Mouse (Mus musculus): ENCODE results near the gene Fdx1. TPM values are rescaled to one million over a fixed set of nuclear protein-coding genes. Genes with fewer than 3 reads are reported as not detected.
A peak's percentile ranks its signal among the peaks of the same experiment; 100 is the strongest.

The Fdx1 gene
- polyA plus RNA-seq, 1 experiment from 2014 or later = 38.9 TPM

DNA sequence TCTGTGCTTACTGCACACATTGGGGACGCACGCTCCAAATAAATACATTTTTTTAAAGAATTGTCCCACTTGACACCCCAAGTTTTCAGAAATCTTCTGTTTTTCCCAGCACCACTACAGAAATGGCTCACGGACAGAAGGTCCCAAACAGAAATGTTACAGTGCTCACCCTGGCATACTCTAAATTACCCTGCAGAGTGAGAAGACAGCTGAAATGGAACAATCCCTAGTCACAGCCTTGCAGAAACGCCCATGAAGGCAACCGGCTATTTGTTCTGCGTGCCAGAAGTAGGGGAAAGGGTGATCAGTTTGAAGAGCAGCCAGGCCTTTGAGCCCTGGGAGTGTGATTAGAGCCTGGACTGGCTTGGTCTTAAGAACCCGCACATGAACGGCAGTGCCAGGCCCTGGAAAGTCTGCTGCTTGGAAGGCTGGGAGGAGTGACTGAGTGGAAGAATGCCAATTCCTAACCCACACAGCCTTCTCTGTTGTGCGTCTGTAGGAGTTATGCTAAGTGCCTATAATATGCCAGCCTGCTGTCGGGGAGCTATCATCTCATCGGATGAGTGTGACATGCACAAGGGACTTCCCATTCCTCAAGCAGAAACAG is 22.2 kb upstream of the Fdx1 start:
- Histone ChIP-seq H3K4me1 (replicated peaks) (no peaks in the 10 kb centered on the region), H3K27me3 (no peaks in the 10 kb centered on the region), H3K4me3 (no peak overlapping the region), H3K36me3 (no peaks in the 10 kb centered on the region), H3K9me3 (no peaks in the 10 kb centered on the region), H3K27ac (replicated peaks) (no peak overlapping the region), H3K4me2 (no peak overlapping the region), H3K9ac (no peak overlapping the region)
- ATAC-seq (ENCODE audit: low FRiP score, low read depth) = 0 out of 2 replicates have a peak, but pooled peaks have one; percentile 51
- WGBS = 68% methylated on average over 11 of the region's 11 CpGs

DNA sequence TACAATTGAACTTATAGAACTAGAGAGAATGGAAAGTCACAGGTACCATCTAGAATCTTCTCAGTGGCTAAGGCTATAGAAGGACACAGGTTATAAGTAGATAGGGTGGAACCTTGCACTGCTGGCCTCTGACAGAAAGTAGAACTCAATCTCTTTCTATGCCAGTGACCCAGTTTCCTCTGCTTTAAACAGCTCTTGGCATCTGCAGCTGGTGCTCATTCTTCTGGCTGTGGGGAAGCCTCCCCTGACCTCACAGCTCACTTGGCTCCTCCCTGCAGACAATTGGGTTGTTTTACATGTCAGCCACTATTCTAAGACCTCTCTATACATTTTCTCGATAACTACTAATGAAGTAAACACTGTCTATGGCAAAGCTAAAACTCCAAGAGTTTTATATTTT is 17.8 kb upstream of the Fdx1 start:
- Histone ChIP-seq H3K4me1 (replicated peaks) (no peaks in the 10 kb centered on the region), H3K27me3 (no peaks in the 10 kb centered on the region), H3K4me2 (no peak overlapping the region), H3K36me3 (no peaks in the 10 kb centered on the region), H3K9ac (no peak overlapping the region), H3K9me3 (no peaks in the 10 kb centered on the region), H3K27ac (replicated peaks) (no peak overlapping the region), H3K4me3 (no peak overlapping the region)
- WGBS = 81% methylated on average over 1 of the region's 1 CpGs
- no peak for ATAC-seq (ENCODE audit: low FRiP score, low read depth)

DNA sequence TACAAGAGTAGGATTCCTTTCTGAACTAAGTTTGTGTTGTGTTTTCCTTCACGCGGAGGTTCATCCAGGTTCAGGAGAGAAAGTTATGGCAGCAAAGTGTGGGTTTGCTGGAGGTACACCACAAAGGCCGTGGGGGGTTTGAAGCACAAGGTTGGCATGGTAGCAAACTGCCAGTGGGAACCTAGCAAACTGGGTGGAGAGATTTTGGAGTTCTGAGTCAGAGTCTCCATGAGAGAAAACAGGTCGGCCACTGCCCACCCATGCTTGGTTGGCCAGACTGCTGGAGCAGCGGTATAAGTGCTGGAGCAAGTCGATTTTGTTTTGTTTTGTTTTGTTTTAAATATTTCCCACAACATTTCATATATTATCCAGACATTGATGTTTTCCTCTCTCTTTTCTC is 15.9 kb upstream of the Fdx1 start:
- Histone ChIP-seq H3K4me2 (no peak overlapping the region), H3K27me3 (no peaks in the 10 kb centered on the region), H3K27ac (replicated peaks) (no peak overlapping the region), H3K9ac (no peak overlapping the region), H3K4me3 (no peak overlapping the region), H3K36me3 (no peaks in the 10 kb centered on the region), H3K4me1 (replicated peaks) (no peaks in the 10 kb centered on the region), H3K9me3 (no peaks in the 10 kb centered on the region)
- ATAC-seq (ENCODE audit: low FRiP score, low read depth) = no peak
- whole genome bisulfite sequencing = 93% methylated on average over 6 of the region's 6 CpGs

DNA sequence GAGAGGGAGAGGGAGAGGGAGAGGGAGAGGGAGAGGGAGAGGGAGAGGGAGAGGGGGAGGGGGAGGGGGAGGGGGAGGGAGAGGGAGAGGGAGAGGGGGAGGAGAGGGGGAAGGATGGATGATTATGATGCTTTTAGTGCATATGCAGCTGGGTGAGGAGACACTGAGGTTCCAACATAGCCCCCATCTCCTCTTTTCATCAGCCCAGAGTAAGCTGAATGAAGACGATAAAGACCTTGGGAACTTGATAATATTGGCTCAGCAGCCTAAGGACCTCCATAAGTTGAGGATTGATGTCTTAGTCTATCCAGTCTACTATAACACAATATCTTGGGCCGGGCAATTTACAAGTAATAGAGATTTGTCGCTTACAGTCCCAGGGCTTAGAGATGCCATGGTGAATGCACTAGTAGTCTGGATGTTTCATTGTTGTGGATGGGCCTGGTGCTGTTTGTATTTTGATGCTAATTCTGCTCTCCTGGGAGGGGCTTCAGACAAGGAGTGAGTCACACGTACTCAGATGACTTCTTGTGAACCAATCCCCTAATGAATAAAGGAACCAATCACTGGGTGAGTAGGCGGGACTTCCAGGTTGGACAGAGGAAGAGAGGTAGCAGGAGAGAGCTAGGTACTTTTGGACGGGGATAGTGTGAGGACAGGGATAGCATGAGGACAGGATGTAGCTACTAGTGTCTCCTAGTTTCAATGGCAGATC is 15.3 kb upstream of the Fdx1 start:
- no peaks in the 10 kb centered on the region for H3K27me3 ChIP-seq
- H3K9me3 ChIP-seq = no peaks in the 10 kb centered on the region
- no peak overlapping the region for H3K9ac ChIP-seq
- H3K27ac ChIP-seq (replicated peaks) = no peak overlapping the region
- H3K4me2 ChIP-seq = no peak overlapping the region
- ATAC-seq (ENCODE audit: low FRiP score, low read depth) = no peak
- H3K4me3 ChIP-seq = no peak overlapping the region
- H3K4me1 ChIP-seq (replicated peaks) = no peaks in the 10 kb centered on the region
- WGBS = 85% methylated on average over 6 of the region's 6 CpGs
- H3K36me3 ChIP-seq = no peaks in the 10 kb centered on the region

DNA sequence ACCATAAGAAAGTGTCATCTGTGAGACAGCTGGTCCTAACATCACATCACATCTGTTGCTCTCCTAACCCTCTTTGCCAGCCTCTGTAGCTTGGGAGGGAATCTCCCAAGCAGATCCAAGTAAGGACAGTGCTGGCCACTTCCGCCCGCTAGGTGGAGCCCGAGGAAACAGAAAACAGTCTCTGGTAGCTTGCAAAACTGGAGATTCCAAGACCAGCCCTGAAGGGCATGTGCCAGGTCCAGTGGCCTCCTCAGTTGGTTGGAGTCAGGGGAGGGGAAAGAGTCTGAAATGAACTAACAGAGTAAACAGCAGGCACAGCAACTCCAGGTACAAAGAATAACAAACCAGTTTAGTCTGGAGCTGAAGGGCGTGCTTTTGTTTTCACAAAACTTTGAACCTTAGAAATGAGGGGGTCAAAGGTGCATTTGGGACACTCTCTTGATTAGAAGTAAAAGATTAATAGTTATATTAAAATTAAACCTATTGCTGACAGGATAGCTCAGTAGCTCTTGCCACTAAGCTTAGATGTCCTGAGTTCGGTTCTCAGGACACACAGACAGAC is 14.2 kb upstream of the Fdx1 start:
- H3K27ac ChIP-seq (replicated peaks) = no peak overlapping the region
- no peak overlapping the region for H3K9ac ChIP-seq
- no peaks in the 10 kb centered on the region for H3K36me3 ChIP-seq
- 44% methylated on average over 5 of the region's 5 CpGs for WGBS
- H3K9me3 ChIP-seq = no peaks in the 10 kb centered on the region
- H3K27me3 ChIP-seq = no peaks in the 10 kb centered on the region
- H3K4me3 ChIP-seq = no peak overlapping the region
- H3K4me2 ChIP-seq = no peak overlapping the region
- ATAC-seq (ENCODE audit: low FRiP score, low read depth) = peak; percentile 78
- H3K4me1 ChIP-seq (replicated peaks) = no peaks in the 10 kb centered on the region

DNA sequence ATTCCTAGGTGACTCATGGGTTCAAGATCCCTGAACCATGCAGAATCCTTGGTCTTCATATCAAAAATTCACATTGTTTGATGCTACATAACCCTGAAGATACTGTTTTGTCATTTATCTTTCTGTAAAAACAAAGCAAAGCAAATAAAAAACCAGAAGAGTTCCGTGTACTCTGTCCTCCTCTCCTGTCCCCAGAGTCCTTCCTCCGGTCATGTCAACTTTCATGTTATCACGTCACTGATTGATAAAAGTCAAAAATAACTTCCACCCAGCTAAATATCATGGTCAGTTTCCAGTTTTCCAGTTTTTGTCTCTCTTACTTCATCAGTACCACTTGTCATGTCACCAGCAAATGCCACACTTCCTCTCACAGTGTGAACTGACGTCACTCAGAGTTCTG is 11.5 kb upstream of the Fdx1 start:
- ATAC-seq (ENCODE audit: low FRiP score, low read depth) = no peak
- H3K27me3 ChIP-seq = no peaks in the 10 kb centered on the region
- H3K9ac ChIP-seq = no peak overlapping the region
- H3K4me2 ChIP-seq = no peak overlapping the region
- H3K4me3 ChIP-seq = no peak overlapping the region
- no peaks in the 10 kb centered on the region for H3K4me1 ChIP-seq (replicated peaks)
- H3K27ac ChIP-seq (replicated peaks) = no peak overlapping the region
- H3K9me3 ChIP-seq = no peaks in the 10 kb centered on the region
- WGBS = 85% methylated on average over 4 of the region's 4 CpGs
- H3K36me3 ChIP-seq = no peaks in the 10 kb centered on the region

DNA sequence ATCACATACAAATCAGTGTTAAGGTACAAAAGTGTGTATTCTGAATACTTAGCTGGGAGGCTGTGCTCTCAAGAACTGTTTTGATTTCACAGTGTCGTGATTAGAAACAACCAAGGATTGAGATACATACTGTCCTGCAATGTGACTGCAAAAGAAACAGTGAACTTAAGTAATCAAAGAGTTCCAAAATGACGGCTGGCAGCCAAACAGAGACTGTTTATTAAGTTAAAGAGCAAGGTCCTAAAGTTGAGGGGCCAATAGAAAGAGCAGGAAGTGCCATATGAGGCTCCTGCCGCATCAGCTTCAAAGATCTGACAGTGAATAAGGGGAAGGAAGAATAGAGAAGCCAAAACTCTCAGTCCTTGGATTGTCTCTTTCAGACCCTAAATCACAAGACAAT is 10.5 kb upstream of the Fdx1 start:
- H3K9me3 ChIP-seq = no peaks in the 10 kb centered on the region
- no peak overlapping the region for H3K4me3 ChIP-seq
- H3K27ac ChIP-seq (replicated peaks) = no peak overlapping the region
- WGBS = 60% methylated on average over 3 of the region's 3 CpGs
- no peaks in the 10 kb centered on the region for H3K27me3 ChIP-seq
- no peaks in the 10 kb centered on the region for H3K4me1 ChIP-seq (replicated peaks)
- no peak overlapping the region for H3K9ac ChIP-seq
- no peaks in the 10 kb centered on the region for H3K36me3 ChIP-seq
- ATAC-seq (ENCODE audit: low FRiP score, low read depth) = no peak
- H3K4me2 ChIP-seq = no peak overlapping the region

DNA sequence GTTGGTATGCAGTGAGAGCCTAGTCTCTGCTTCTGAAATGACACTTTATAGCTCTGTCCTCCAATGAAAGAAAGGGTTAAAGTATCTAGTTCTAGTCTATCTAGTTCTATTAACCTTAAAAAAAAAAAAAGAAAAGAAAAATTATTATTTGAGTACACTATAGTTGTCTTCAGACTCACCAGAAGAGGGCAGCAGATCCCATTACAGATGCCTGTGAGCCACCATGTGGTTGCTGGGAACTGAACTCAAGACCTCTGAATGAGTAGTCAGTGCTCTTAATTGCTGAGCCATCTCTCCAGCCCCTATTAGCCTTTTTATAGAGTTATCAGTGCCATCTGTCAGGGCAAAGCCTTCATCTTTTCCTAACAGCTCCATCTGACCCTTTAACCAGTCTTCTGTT is 3.0 kb upstream of the Fdx1 start:
- Histone ChIP-seq H3K36me3 (no peaks in the 10 kb centered on the region), H3K27me3 (no peaks in the 10 kb centered on the region), H3K4me1 (replicated peaks) (peaks cover 17% of the 10 kb centered on the region), H3K27ac (replicated peaks) (no peak overlapping the region), H3K4me3 (no peak overlapping the region), H3K9me3 (no peaks in the 10 kb centered on the region), H3K9ac (no peak overlapping the region), H3K4me2 (no peak overlapping the region)
- ATAC-seq (ENCODE audit: low FRiP score, low read depth) = no peak

DNA sequence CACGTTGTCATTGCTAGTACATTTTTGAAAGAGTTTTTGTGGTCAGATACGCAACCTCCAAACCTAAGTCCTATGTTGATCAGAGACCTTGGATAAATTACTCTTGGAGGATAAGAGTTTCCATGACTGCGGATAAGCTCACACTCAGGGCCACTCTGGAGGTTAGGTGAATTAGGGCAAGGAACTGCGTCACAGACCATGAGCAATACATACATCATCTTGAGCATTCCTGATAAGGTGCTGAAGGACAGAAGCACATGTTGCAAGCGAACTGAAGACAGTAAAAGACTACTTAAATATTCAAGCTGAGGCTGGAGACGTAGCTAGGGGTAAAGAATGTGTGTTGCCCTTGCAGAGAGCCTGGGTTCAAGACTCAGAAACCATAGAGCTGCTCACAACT is 754 bp upstream of the Fdx1 start:
- H3K4me2 ChIP-seq = no peak overlapping the region; the same call in 1 of the 2 replicates
- no peaks in the 10 kb centered on the region for H3K9me3 ChIP-seq
- no peak overlapping the region for H3K4me3 ChIP-seq
- no peaks in the 10 kb centered on the region for H3K27me3 ChIP-seq
- 77% methylated on average over 6 of the region's 6 CpGs for WGBS
- no peaks in the 10 kb centered on the region for H3K36me3 ChIP-seq
- H3K27ac ChIP-seq (replicated peaks) = no peak overlapping the region
- no peak for ATAC-seq (ENCODE audit: low FRiP score, low read depth)
- no peak overlapping the region for H3K9ac ChIP-seq
- peaks cover 29% of the 10 kb centered on the region for H3K4me1 ChIP-seq (replicated peaks)

DNA sequence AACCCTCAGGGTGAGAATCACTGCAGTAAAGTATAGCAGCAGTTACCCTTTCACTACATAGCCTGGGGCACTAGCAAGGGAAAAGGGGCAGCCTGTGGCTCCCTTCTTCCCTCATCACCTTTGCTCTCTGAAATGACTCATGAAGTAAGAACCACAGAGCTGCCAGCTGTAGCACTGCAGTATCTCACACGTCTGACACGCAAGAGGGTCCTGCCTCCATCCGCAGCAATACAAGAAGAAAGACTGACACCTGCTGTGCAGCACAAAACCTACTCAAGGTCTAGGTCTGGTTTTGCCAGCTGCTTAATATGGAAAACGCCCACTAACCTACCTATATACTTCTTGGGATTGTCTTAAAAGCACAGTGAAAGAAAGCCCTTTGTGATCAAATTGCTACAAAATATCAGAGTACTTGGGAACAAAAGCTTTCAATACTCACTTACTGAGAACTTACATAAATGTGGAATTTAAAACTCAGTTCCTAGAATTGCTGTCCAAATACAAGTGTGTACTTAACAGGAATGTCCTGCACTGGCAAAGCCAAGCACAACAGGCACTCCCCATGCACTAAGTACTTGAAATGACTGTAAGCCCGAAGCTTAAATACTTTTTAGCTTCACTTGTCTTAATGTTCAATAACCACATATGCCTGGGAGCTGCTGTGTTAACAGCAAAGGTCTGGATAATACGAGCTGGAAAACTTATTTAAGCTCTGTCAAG is 2.0 kb downstream of the Fdx1 start:
- H3K27me3 ChIP-seq = no peaks in the 10 kb centered on the region
- H3K27ac ChIP-seq (replicated peaks) = no peak overlapping the region
- peak overlapping the region; percentile 65 for H3K4me2 ChIP-seq
- no peak overlapping the region for H3K4me3 ChIP-seq
- peaks cover 29% of the 10 kb centered on the region for H3K4me1 ChIP-seq (replicated peaks)
- ATAC-seq (ENCODE audit: low FRiP score, low read depth) = no peak
- no peaks in the 10 kb centered on the region; the same call in 1 of the 2 replicates for H3K36me3 ChIP-seq
- 49% methylated on average over 6 of the region's 6 CpGs for WGBS
- H3K9me3 ChIP-seq = no peaks in the 10 kb centered on the region
- H3K9ac ChIP-seq = no peak overlapping the region

DNA sequence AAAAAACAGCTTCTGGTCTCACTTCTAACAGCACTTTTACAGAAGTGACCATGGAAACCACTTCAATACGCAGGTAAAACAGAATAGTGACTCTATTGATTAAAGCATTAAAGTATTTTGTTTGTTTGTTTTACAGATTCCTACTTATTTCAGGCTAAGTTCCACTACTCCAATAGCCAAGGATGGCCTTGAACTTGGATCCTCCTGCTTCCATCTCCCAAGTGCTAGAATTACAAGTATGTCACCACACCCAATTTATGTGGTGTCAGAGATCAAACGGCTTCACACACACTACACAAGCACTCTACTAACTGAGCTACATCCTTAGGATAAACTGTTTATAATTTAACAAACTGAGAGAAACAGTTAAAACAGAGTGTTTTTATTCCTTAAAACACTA is 3.0 kb downstream of the Fdx1 start:
- H3K9me3 ChIP-seq = no peaks in the 10 kb centered on the region
- H3K4me2 ChIP-seq = no peak overlapping the region
- peaks cover 29% of the 10 kb centered on the region for H3K4me1 ChIP-seq (replicated peaks)
- 90% methylated on average over 2 of the region's 2 CpGs for WGBS
- no peak for ATAC-seq (ENCODE audit: low FRiP score, low read depth)
- H3K27me3 ChIP-seq = no peaks in the 10 kb centered on the region
- no peak overlapping the region for H3K9ac ChIP-seq
- H3K36me3 ChIP-seq = peaks cover 3% of the 10 kb centered on the region
- no peak overlapping the region for H3K4me3 ChIP-seq
- no peak overlapping the region for H3K27ac ChIP-seq (replicated peaks)

DNA sequence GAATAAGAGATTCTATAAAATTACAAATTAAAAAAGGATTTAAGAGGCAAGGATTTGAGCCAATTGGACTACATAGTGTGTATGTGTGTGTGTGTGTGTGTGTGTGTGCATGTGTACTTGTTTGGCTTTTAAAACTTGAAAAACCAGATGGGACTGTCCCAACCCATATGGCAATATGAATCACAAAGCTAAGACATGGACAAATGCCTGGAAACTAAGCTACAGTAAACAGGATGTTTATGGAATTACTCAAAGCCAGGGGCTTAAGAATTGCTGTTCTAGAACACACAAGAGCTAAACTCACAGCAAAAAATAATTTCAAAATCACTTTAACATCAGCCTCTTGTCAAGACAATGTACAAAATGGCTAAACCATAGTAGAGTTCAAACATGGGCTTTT is 4.4 kb downstream of the Fdx1 start:
- Histone ChIP-seq H3K27ac (replicated peaks) (no peak overlapping the region), H3K9ac (no peak overlapping the region), H3K4me3 (no peak overlapping the region), H3K9me3 (no peaks in the 10 kb centered on the region), H3K36me3 (peaks cover 9% of the 10 kb centered on the region), H3K4me2 (no peak overlapping the region), H3K4me1 (replicated peaks) (peaks cover 29% of the 10 kb centered on the region), H3K27me3 (no peaks in the 10 kb centered on the region)
- ATAC-seq (ENCODE audit: low FRiP score, low read depth) = no peak

All from hindbrain, embryonic 15.5 days (tissue).